Mouse (Mus musculus): ENCODE data around the gene Trp73. TPM values are rescaled to one million over a fixed set of nuclear protein-coding genes. Genes with fewer than 3 reads are reported as not detected.

Trp73 gene
- total RNA-seq, 2 experiments from 2014 or later, result 0.10 TPM; not detected in 1

GRCm38 (mm10) chr4:154154104-154154503 is 14.1 kb upstream of the Trp73 start:
- intact Hi-C loops (cut with DNase I; ENCODE audit: low total_unique reads), result no loop called here

GRCm38 (mm10) chr4:154146342-154146741 is 6.3 kb upstream of the Trp73 start:
- intact Hi-C loops (cut with DNase I; ENCODE audit: low total_unique reads), result no loop called here
- no peak for DNase-seq

More at GRCm38 (mm10) chr4:154154104-154154503, 14.1 kb upstream of the Trp73 start:
- no peak for DNase-seq

GRCm38 (mm10) chr4:154144712-154145111 is 4.7 kb upstream of the Trp73 start:
- no peak for DNase-seq
- intact Hi-C loops (cut with DNase I; ENCODE audit: low total_unique reads), result no loop called here

GRCm38 (mm10) chr4:154142211-154143040 is 2.4 kb upstream of the Trp73 start, which contains the start of gene Wrap73:
Wrap73 (plus strand) TSS chr4:154142372.
- peak; percentile 91 for DNase-seq
- intact Hi-C loops (cut with DNase I; ENCODE audit: low total_unique reads), result no loop called here

- intact Hi-C loops (cut with DNase I; ENCODE audit: low total_unique reads), result no loop called here
- DNase-seq, result no peak
These were observed 1.2 kb upstream of the Trp73 start for GRCm38 (mm10) chr4:154141009-154141867.

DNA sequence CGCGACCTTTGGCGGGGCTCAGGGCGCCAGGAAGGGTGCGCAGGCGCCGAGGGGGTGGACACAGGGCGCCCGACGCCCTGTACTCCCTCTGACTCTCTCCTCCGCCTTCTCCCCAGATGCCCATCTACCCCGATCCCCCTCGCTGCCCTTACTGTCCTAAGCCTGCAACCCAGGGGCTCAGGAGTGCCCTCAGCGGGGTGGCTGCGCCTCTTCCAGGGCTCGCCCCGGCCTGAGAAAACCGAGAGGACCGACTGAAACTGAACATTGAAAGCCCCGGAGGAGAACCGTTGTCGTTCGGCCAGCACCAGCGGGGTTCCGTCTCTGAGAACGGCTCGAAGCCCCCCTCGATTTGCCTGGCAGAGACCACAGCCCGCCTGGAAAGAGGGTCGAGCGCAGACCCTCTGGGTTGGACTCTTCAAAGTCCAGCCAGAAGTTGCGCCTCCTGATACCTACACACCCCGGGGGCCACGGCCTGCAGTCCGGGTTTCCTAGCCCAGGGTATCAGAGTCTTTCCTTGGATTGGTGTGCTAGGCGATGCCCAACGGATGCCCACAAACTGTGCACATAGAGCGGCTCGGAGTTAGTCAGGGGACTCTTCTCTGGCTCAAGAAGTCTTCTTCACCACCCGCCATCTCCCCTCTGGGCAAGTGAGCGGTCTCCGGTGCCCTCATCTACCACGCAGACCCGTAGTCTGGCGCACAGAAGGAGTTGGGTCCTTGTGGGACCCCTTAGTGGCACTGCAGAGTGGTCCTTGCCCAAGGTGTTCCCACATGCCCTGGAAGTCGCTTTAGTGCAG is 403 bp upstream of the Trp73 start:
- intact Hi-C loops (cut with DNase I; ENCODE audit: low total_unique reads), result no loop called here
- no peak for DNase-seq

GRCm38 (mm10) chr4:154139671-154140181 is 282 bp downstream of the Trp73 start:
- no peak for DNase-seq
- intact Hi-C loops (cut with DNase I; ENCODE audit: low total_unique reads), result no loop called here

DNA sequence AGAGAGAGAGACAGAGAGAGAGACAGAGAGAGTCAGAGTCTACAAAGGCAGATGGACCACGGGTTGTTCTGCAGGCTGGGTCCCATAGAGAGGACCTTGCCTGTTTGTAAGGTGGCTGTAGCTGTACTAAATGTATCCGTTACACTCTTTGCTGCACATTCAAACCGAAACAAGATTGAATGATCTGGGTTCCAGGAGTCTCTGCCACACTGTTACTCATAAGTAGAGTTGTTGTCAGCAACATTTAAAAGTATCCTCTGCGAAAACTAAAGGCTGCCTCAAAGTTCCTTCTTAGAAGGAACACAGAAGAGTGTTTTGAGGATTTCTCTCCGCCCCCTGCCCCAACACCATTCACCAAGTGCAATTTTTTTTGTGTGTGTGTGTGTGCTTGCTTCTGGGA is 2.9 kb downstream of the Trp73 start:
- no peak for DNase-seq
- intact Hi-C loops (cut with DNase I; ENCODE audit: low total_unique reads), result no loop called here

DNA sequence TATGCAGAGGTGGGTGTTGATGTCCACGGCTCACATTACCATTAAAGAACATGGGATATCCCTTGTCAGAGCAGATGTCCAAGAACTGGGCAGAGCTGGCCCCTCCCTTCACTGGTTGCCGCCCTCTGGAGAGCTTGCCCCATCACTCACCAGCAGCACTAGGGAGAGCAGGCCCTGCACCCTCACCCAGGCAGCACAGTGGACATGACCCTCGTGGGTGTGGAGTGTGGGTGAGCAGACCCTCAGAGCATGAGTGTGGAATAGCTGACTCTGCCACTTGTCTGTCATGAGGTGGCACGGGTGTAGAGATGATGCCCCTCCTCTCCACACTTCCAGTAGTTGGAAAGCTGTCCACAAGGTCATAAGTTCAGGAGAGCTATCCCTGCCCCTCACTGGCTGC is 5.2 kb downstream of the Trp73 start:
- no peak for DNase-seq
- intact Hi-C loops (cut with DNase I; ENCODE audit: low total_unique reads), result no loop called here

DNA sequence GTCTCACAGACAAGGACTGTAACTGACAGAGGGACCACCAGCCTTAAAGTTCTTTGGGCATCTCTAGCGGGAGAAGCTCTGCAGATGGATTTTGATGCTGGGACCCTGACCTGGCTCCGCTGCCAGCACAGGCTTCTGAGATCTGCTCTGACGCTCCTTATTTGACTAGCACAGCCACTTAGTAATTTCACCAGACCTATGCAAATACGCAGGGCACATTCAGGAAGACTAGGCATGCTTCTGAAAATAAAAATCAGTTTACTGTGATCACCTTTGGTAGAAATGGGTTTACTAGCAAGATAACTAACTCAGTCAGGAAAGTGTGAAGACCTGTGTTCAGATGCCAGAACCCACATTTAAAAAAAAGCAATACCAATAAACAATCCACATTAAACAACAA is 8.1 kb downstream of the Trp73 start:
- intact Hi-C loops (cut with DNase I; ENCODE audit: low total_unique reads), result no loop called here
- DNase-seq, result no peak

DNA sequence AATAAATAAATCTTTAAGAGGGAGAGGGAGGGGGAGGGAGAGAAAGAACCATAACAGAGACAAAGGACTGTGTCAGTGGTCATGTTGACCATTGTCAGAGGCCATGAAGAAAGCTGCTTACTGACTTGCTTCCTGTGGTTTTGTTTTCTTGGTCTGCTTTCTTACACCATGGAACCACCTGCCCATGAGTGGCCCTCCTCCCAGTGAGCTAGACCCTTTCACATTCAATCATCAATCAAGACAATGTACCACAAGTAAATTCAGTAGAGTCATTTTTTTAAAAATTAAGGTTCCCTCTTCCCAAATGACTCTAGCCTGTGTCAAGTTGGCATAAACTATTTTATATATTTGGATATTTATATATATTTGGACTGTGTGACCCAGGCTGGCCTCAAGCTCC is 10.1 kb downstream of the Trp73 start:
- intact Hi-C loops (cut with DNase I; ENCODE audit: low total_unique reads), result no loop called here
- no peak for DNase-seq

- no peak for DNase-seq
- intact Hi-C loops (cut with DNase I; ENCODE audit: low total_unique reads), result no loop called here
These were observed 12.7 kb downstream of the Trp73 start for GRCm38 (mm10) chr4:154127273-154127672.

DNA sequence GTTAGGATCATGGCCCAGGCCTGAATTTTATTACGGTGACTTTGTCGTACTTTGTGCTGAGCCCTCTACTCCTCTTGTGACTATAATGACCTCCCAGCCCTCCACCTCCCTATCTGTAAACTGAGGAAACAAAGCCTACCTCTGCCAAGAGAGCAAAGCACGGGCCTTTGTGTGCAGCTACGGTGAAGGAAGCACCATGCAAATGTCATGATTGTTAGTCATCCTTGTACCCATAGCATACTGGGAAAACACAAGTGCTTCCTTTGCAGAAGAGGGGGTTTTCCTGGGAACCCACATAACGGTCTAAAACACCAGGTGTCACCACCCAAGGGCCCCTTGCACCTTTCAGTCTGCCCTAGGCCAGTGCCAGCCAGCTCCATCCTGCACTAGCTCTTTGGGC is 14.8 kb downstream of the Trp73 start:
- no peak for DNase-seq
- intact Hi-C loops (cut with DNase I; ENCODE audit: low total_unique reads), result no loop called here

GRCm38 (mm10) chr4:154123553-154123952 is 16.5 kb downstream of the Trp73 start:
- intact Hi-C loops (cut with DNase I; ENCODE audit: low total_unique reads), result no loop called here
- no peak for DNase-seq

DNA sequence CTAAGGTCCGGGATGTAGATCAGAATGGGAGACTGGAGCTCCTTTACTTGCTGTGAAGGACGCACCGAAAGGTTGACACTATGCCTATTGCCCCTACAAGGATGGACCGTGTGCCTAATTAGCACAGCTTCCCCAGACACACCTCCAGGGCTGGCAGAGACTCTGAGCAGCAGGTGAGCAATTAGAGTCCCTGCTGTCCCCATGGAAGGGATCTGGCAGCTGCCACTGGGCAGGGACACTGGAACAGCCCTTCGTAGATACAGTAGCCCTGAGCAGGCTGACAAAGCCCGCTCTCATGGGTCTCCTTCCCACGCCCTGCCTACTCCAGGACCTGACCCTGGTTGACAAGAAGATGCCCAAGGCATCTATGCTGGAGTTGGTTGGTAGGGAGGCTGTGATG is 17.6 kb downstream of the Trp73 start:
- DNase-seq, result no peak
- intact Hi-C loops (cut with DNase I; ENCODE audit: low total_unique reads), result no loop called here

DNA sequence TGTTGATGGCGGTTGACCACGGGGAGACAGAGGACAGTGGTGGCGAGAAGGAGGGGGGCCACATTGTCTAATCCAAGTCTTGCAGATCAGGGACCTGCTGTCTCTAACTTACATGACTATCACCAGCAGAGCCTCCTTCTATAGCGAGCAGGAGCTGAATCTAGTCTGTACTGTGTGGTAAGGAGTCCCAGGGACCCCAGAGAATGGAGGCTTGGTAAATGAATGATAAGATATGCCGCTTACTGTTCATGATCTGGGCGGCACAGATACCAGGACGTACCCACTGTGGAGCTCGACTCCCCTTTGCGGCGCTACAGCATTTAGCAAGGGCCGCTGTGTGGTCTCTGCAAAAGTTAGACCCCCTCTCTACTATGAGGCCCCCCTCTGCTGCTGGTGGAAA is 18.2 kb downstream of the Trp73 start:
- intact Hi-C loops (cut with DNase I; ENCODE audit: low total_unique reads), result no loop called here
- DNase-seq, result no peak

DNA sequence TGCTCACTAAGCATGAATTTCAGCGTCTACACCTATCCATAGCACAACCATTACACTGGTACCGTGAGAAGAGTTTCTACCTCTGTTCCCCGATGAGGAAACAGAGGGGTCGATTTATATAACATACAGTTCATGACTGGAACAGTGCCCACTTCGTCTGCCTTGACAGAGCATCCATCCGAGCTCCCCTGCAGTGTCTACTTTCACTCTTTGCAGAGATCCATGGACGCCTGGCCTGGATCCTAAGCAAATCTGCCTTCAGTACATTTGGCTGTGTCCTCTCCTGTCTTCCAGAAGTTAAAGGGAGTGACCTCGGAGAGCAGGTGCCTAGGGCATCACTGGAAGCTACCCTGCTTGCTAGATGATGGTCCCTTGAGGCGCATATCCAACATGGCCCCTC is 20.8 kb downstream of the Trp73 start:
- intact Hi-C loops (cut with DNase I; ENCODE audit: low total_unique reads), result no loop called here
- DNase-seq, result no peak

GRCm38 (mm10) chr4:154118782-154119181 is 21.2 kb downstream of the Trp73 start:
- no peak for DNase-seq
- intact Hi-C loops (cut with DNase I; ENCODE audit: low total_unique reads), result no loop called here

DNA sequence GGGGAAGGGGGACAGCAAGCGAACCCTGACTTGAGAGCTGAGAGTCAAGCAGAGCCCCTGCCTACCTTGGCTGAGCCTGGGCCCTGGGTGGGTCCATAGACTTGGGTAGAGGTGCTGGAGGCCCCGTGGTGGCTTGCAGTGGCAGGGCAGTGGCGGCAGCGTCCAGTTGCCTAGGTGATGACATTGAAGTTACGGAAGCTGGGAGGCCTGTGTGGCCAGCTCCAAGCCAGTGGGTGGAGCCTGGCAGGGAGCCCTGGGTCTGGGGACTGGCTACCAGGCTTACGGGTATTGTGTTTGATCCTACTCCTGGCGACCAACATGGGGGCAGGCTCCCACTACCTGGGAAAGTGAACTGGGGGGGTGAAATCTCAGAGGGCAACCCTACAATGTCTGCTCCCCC is 23.6 kb downstream of the Trp73 start:
- no peak for DNase-seq
- intact Hi-C loops (cut with DNase I; ENCODE audit: low total_unique reads), result no loop called here

GRCm38 (mm10) chr4:154109850-154110243 is 30.2 kb downstream of the Trp73 start:
- intact Hi-C loops (cut with DNase I; ENCODE audit: low total_unique reads), result no loop called here
- DNase-seq, result no peak
